11 mouse cellular contexts compared by ENCODE assay signal in genomic region chr6:100538570-100538969, GRCm38 (mm10).
"Had no signal": no experiment of that assay in that cellular context is flagged by ENCODE, and none has a peak within 500 bp of the region (broad histone marks: within the 10 kb centered on the region; RNA-seq: fewer than 3 reads in every experiment).

No protein-coding gene starts in this region.

- DNase-seq: kidney, postnatal 14 days; layer of hippocampus, postnatal 36 days; liver, embryonic 13.5 days; lung, adult 2 months; lung, postnatal 14 days; lung, postnatal 4 days; midbrain, embryonic 14.5 days; thymus, postnatal 25 days had no signal

- H3K9me3 ChIP-seq: liver, embryonic 13.5 days had no signal

- H3K4me1 ChIP-seq: liver, embryonic 13.5 days had no signal

- H3K9ac ChIP-seq: liver, embryonic 13.5 days had no signal

- H3K36me3 ChIP-seq: liver, embryonic 13.5 days had no signal

- H3K27me3 ChIP-seq: liver, embryonic 13.5 days had no signal

- H3K27ac ChIP-seq: layer of hippocampus, adult 2 months; left cerebral cortex, adult 2 months; liver, embryonic 13.5 days had no signal

- H3K4me3 ChIP-seq: layer of hippocampus, adult 2 months; left cerebral cortex, adult 2 months; liver, embryonic 13.5 days had no signal

- H3K4me2 ChIP-seq: liver, embryonic 13.5 days; midbrain, embryonic 11.5 days had no signal
